Mouse (Mus musculus): Measurements from ENCODE around the gene Arhgef38. TPM values are rescaled to one million over a fixed set of nuclear protein-coding genes. Genes with fewer than 3 reads are reported as not detected.

Arhgef38 gene
- polyA plus RNA-seq, 1 experiment from 2014 or later = 0.08 TPM

DNA sequence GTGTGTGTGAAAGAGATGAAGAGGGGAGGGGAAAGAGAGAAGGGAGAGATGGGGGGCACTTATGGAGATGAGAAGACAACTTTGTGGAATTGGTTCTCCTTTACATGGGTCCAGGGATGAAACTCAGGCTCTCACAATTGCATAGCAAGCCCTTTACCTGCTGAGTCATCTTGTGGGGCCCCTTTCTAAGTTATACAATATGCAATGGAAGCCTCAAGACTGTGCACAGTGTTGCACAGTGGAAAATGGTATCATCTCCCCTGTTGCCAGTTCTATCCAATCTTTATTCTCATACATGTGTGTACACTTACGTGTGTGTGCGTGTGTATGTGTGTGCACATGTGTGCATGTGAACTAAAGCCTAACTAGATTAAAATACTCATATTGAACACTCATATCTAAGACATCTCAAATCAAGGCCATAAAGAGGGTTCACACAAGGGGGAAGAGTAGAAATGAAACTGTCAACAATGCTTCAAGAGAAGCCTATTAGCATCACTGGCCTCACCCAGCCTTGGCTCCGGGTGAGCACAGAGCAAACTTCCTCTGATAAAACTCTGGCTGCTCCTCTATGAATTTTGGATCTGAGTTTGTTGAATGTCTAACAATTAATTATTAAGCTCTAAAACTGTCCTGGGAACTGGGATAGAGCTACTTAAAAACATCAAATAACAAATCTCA is 21.2 kb downstream of the Arhgef38 start:
- H3K27me3 ChIP-seq = no peaks in the 10 kb centered on the region
- no peak overlapping the region for H3K4me3 ChIP-seq
- no peaks in the 10 kb centered on the region for H3K36me3 ChIP-seq
- no peak overlapping the region for H3K4me2 ChIP-seq (replicated peaks)
- no peak overlapping the region for H3K9ac ChIP-seq (replicated peaks)
- H3K27ac ChIP-seq (replicated peaks) = no peak overlapping the region
- ATAC-seq (ENCODE audit: low FRiP score, low read depth) = no peak
- WGBS = 90% methylated on average over 3 of the region's 3 CpGs
- H3K9me3 ChIP-seq = no peaks in the 10 kb centered on the region
- no peaks in the 10 kb centered on the region for H3K4me1 ChIP-seq

DNA sequence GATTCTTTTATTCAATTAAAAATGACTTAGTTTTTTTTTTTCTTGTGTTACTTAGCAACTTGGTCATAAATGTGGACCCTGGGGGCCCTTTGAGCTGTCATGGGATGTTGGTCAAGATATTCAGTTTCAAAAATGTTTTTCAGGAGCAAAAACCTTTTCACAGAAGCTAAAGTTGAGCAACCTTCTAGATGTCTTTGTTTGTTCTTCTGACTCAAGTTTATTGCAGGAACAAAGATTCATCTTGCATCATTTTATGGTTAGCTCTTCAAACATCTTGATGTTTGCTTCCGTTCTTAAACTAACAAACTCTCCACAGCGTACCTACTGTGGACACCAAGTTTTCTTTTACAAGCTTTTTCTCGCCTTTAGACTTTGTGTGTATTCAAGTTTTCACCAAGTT is 23.4 kb downstream of the Arhgef38 start:
- Histone ChIP-seq H3K27me3 (no peaks in the 10 kb centered on the region), H3K36me3 (no peaks in the 10 kb centered on the region), H3K9ac (replicated peaks) (no peak overlapping the region), H3K4me2 (replicated peaks) (no peak overlapping the region), H3K4me1 (no peaks in the 10 kb centered on the region), H3K4me3 (no peak overlapping the region), H3K9me3 (no peaks in the 10 kb centered on the region), H3K27ac (replicated peaks) (no peak overlapping the region)
- no peak for ATAC-seq (ENCODE audit: low FRiP score, low read depth)
- WGBS = 88% methylated on average over 3 of the region's 3 CpGs

DNA sequence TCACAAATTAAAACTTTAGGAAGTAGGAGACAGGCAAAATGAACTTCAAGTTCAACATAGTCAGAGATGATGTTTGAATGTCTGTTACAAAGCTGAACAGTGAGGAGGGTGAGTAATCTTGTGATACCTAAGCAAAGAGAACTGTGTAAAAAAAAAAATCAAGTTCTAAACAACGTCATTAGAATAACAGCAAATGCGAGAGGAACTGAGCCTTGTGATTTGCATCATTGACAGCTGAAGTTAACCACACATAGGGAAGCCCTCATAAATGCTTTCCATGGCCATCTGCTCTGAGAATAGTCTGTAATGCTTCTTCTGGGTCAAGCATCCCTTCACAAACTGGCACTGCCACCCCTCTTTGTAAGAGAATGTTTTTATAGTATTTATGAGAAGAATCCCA is 31.0 kb downstream of the Arhgef38 start:
- H3K27ac ChIP-seq (replicated peaks) = no peak overlapping the region
- H3K4me2 ChIP-seq (replicated peaks) = no peak overlapping the region
- H3K9ac ChIP-seq (replicated peaks) = no peak overlapping the region
- no peaks in the 10 kb centered on the region for H3K36me3 ChIP-seq
- 84% methylated on average over 2 of the region's 2 CpGs for WGBS
- H3K4me3 ChIP-seq = no peak overlapping the region
- ATAC-seq (ENCODE audit: low FRiP score, low read depth) = no peak
- no peaks in the 10 kb centered on the region for H3K9me3 ChIP-seq
- H3K27me3 ChIP-seq = no peaks in the 10 kb centered on the region
- no peaks in the 10 kb centered on the region for H3K4me1 ChIP-seq

DNA sequence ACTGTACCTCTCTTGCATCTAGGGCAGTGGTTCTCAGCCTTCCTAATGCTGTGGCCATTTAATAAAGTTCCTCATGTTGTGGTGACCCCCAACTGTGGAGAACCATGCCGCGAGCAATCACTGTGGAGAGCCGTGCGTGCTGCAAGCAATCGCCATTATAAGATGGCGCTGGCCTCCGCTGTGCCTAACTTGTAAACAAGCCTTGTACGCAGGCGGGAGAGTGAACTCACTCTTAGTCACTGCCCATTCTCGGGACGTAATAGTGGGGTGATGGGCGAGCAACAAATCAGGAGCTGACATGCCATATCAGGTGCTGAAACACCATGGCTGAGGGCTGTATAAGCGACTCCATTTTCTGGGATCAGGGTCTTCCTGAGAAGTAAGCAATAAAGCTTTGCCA is 32.6 kb downstream of the Arhgef38 start:
- WGBS = 94% methylated on average over 13 of the region's 13 CpGs

DNA sequence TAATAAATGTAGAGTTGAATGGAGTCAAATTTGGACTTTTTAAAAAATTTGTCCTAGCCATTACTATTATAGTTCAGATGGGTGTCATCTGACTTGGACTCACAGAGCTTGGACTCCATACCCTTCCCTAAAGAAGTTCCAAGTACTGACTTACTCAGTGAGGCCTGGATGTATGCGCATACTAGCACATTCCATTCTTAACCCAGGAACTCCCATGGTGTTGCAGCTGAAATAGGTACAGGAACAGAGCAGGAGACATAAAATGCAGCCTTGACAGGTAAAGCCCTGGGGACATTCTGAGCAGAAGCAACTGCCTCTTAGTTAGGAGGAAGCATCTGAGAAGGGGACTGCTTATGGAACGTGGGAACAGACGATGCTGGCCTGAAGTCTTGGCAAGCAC is 45.8 kb downstream of the Arhgef38 start:
- no peak overlapping the region for H3K9ac ChIP-seq (replicated peaks)
- WGBS = 89% methylated on average over 3 of the region's 3 CpGs
- no peak overlapping the region for H3K4me2 ChIP-seq (replicated peaks)
- H3K36me3 ChIP-seq = no peaks in the 10 kb centered on the region
- ATAC-seq (ENCODE audit: low FRiP score, low read depth) = no peak
- H3K4me3 ChIP-seq = no peak overlapping the region
- H3K27ac ChIP-seq (replicated peaks) = no peak overlapping the region
- H3K9me3 ChIP-seq = no peaks in the 10 kb centered on the region
- no peaks in the 10 kb centered on the region for H3K27me3 ChIP-seq
- no peaks in the 10 kb centered on the region for H3K4me1 ChIP-seq

More for the DNA sequence above, 32.6 kb downstream of the Arhgef38 start:
- Histone ChIP-seq H3K9ac (replicated peaks) (no peak overlapping the region), H3K27me3 (no peaks in the 10 kb centered on the region), H3K4me3 (no peak overlapping the region), H3K27ac (replicated peaks) (no peak overlapping the region), H3K4me1 (no peaks in the 10 kb centered on the region), H3K4me2 (replicated peaks) (no peak overlapping the region), H3K9me3 (no peaks in the 10 kb centered on the region), H3K36me3 (no peaks in the 10 kb centered on the region)
- no peak for ATAC-seq (ENCODE audit: low FRiP score, low read depth)

DNA sequence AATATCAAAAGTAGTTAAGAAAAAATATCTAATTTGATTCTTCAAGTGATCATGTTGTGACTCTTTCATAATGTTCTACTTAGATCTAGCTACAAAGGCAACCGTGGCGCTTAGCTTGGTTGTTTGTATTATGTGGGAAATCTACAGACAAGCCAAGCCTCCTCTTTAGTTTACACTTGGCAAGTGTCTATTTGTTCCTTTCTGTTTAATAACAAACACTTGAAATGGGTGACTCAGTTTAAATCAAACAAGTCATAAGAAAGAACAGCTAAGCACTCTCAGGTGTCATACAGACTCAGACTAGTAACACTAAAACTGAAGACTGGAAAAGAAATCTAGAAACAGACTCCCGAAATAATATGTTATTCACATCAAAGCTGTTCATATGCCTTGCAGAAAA is 47.2 kb downstream of the Arhgef38 start:
- Histone ChIP-seq H3K9me3 (no peaks in the 10 kb centered on the region), H3K9ac (replicated peaks) (no peak overlapping the region), H3K4me2 (replicated peaks) (no peak overlapping the region), H3K36me3 (no peaks in the 10 kb centered on the region), H3K27me3 (no peaks in the 10 kb centered on the region), H3K27ac (replicated peaks) (no peak overlapping the region), H3K4me1 (no peaks in the 10 kb centered on the region), H3K4me3 (no peak overlapping the region)
- WGBS = 87% methylated on average over 3 of the region's 3 CpGs
- ATAC-seq (ENCODE audit: low FRiP score, low read depth) = no peak

DNA sequence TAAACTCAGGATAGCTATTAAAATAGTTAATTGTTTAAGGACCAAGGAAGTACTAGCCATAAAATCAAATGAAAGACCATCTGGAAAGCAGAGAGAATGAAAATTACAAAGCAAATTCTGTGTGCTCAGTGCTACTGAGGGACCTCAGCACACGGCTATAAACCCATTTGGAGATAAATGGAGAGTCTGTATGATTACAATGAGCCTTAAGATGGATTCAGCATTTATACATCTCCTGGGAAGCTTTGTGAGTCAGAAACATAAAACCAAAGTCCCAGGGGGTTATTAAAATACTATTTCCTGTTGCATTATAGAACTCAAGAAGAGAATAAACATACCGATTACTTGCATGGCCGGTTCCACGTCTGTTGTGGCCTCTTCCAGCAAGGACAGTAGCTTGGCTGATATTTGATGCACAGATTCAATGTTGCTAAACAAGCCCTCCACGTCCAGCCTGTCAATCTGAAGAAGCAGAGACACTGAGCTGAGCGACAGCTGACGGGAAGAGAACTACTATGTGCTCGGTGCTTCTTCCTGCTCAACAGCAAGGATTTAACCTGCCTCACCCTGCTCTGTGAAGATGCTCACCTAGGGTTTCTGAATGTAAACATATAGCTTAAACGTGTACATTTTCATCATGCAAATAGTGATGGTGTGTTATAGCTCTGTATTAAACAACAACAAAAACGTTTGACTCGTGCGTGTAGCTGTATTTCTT is 58.6 kb downstream of the Arhgef38 start:
- Histone ChIP-seq H3K27ac (replicated peaks) (no peak overlapping the region), H3K4me1 (no peaks in the 10 kb centered on the region), H3K27me3 (no peaks in the 10 kb centered on the region), H3K9ac (replicated peaks) (no peak overlapping the region), H3K4me2 (replicated peaks) (no peak overlapping the region), H3K36me3 (no peaks in the 10 kb centered on the region), H3K9me3 (no peaks in the 10 kb centered on the region), H3K4me3 (no peak overlapping the region)
- no peak for ATAC-seq (ENCODE audit: low FRiP score, low read depth)
- WGBS = 74% methylated on average over 12 of the region's 12 CpGs

DNA sequence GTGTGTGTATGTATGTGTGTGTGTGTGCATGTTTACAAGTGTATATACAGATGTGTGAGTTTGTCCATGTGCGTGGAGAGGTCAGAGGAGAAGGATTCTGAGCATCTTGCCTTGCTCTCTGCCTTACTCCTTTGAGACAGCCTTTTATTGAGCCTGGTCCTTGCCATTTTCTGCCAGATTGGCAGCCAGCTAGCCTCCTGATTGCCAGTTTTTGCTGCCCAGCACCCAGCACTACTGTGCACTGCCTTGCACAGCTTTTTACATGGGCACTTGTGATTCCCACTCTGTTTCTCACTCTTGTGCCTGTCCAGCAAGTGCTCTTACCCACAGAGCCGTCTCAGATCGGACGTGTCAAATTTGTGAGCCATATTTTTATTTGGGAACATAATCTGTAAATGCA is 62.5 kb downstream of the Arhgef38 start:
- Histone ChIP-seq H3K9ac (replicated peaks) (no peak overlapping the region), H3K4me3 (no peak overlapping the region), H3K9me3 (no peaks in the 10 kb centered on the region), H3K27me3 (no peaks in the 10 kb centered on the region), H3K27ac (replicated peaks) (no peak overlapping the region), H3K36me3 (no peaks in the 10 kb centered on the region), H3K4me2 (replicated peaks) (no peak overlapping the region), H3K4me1 (no peaks in the 10 kb centered on the region)
- 90% methylated on average over 4 of the region's 4 CpGs for WGBS
- no peak for ATAC-seq (ENCODE audit: low FRiP score, low read depth)

DNA sequence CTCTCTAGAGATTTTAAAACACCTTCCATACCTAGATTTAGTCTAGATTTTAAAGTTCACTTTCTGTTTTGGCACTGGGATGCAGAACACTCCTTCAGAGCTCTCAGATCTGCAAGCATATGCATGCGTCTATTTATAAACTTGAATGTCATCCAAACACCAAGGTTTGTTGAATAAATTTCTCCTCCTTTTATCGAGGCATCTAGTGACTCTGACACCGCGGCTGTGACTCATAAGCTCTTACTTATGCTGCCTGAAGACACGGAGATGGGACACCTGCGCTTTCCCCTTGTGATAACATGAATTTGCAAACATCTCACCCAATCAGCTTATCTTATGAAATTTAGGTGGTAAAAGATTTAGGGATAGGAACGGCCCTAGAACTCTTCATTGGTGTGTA is 65.0 kb downstream of the Arhgef38 start:
- 86% methylated on average over 7 of the region's 7 CpGs for WGBS
- Histone ChIP-seq H3K4me2 (replicated peaks) (no peak overlapping the region), H3K9ac (replicated peaks) (no peak overlapping the region), H3K27ac (replicated peaks) (no peak overlapping the region), H3K9me3 (no peaks in the 10 kb centered on the region), H3K36me3 (no peaks in the 10 kb centered on the region), H3K4me3 (no peak overlapping the region), H3K27me3 (no peaks in the 10 kb centered on the region), H3K4me1 (no peaks in the 10 kb centered on the region)
- ATAC-seq (ENCODE audit: low FRiP score, low read depth) = no peak

DNA sequence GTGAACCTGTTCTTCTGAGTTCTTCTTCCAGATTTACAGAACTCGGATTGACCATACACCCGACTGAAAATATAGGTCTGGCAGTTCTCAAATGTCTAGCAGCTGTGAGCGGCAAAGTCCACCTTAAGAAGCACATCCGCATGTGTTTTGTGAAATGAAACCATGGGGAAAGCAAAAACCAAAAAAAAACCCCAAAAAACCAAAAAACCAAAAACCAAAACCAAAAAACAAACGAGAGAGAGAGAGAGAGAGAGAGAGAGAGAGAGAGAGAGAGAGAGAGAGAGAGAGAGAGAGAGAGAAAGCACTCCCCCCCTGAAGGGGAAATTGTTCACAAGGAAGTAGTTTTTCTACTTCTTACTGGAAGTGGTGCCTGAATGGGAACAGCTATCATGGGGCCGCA is 67.2 kb downstream of the Arhgef38 start:
- no peaks in the 10 kb centered on the region for H3K27me3 ChIP-seq
- H3K4me2 ChIP-seq (replicated peaks) = no peak overlapping the region
- no peak overlapping the region for H3K9ac ChIP-seq (replicated peaks)
- no peaks in the 10 kb centered on the region for H3K36me3 ChIP-seq
- H3K9me3 ChIP-seq = no peaks in the 10 kb centered on the region
- no peak for ATAC-seq (ENCODE audit: low FRiP score, low read depth)
- H3K4me1 ChIP-seq = 0 out of 2 replicates have a peak, but pooled peaks cover 3% of the 10 kb centered on the region
- no peak overlapping the region for H3K4me3 ChIP-seq
- no peak overlapping the region for H3K27ac ChIP-seq (replicated peaks)
- WGBS = 87% methylated on average over 6 of the region's 6 CpGs

DNA sequence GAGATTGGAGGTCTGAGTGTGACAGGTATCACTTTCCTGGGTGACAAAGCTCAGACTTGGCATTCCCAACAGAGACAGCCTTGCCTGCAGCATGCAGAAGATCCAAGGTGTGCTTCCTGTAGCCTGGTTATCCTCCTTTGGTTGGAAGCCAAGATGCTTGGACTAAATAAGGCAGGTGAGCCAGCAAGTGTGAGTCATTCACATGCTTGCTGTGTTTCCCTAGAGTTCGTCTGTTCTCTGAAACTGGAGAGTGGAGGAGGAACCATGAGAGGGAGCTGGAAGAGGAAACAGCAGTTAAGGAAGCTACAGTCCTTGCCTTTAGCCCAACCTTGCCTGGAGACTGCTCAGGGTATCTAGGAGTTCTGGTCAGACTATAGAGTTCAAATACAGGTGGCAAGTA is 69.6 kb downstream of the Arhgef38 start:
- no peak overlapping the region for H3K9ac ChIP-seq (replicated peaks)
- no peak overlapping the region for H3K4me3 ChIP-seq
- no peaks in the 10 kb centered on the region for H3K27me3 ChIP-seq
- no peaks in the 10 kb centered on the region for H3K36me3 ChIP-seq
- H3K27ac ChIP-seq (replicated peaks) = no peak overlapping the region
- H3K4me1 ChIP-seq = 0 out of 2 replicates have a peak, but pooled peaks cover 3% of the 10 kb centered on the region
- no peaks in the 10 kb centered on the region for H3K9me3 ChIP-seq
- no peak overlapping the region for H3K4me2 ChIP-seq (replicated peaks)
- no peak for ATAC-seq (ENCODE audit: low FRiP score, low read depth)
- 41% methylated on average over 1 of the region's 1 CpGs for WGBS

DNA sequence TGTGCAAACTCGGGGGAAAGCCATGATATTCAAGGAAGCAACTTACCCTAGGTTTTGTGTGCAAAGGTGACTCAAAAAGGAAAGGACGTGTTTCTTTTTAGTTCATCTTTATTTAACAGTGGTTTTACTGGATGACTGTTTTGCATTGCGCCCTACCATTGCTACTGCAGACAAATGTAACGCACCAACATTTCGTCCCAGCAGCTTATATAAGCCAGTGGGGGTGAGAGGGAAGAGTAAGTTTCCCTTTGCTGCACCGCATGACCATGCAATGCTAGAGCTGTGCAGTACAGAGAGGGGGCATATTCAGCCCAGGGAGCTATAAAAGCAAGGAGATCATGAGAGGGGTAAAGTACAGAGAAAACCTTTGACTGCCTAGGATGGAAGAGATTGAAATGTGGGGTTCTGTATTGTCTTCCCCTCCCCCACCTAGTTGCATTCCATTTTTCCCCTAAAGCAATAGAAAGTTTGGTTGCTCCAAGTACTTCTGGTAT is 70.8 kb downstream of the Arhgef38 start:
- no peak overlapping the region for H3K9ac ChIP-seq (replicated peaks)
- H3K27ac ChIP-seq (replicated peaks) = no peak overlapping the region
- H3K4me3 ChIP-seq = no peak overlapping the region
- no peak for ATAC-seq (ENCODE audit: low FRiP score, low read depth)
- H3K36me3 ChIP-seq = no peaks in the 10 kb centered on the region
- H3K4me2 ChIP-seq (replicated peaks) = no peak overlapping the region
- no peaks in the 10 kb centered on the region for H3K9me3 ChIP-seq
- H3K27me3 ChIP-seq = no peaks in the 10 kb centered on the region
- H3K4me1 ChIP-seq = 0 out of 2 replicates have a peak, but pooled peaks cover 3% of the 10 kb centered on the region
- 88% methylated on average over 6 of the region's 6 CpGs for WGBS
